Mouse (Mus musculus) kidney, adult 2 months (tissue): ENCODE data around the gene Whamm.

ENCODE experiments used
- CTCF ChIP-seq: fragments of 200-500 bp; conservative IDR thresholded peaks from 2 replicates; pipeline ENCODE4 v1.5.1; 2011; ENCODE audit warnings: low read depth, mild to moderate bottlenecking, control low read depth, low read length, moderate library complexity, mixed read lengths; ENCODE audit not compliant: insufficient read depth, insufficient read length
- POLR2A ChIP-seq: fragments of 200-500 bp; IDR thresholded peaks from one replicate; pipeline ENCODE4 v1.6.1; 2011; ENCODE audit warnings: low read depth, low read length, control low read depth

DNA sequence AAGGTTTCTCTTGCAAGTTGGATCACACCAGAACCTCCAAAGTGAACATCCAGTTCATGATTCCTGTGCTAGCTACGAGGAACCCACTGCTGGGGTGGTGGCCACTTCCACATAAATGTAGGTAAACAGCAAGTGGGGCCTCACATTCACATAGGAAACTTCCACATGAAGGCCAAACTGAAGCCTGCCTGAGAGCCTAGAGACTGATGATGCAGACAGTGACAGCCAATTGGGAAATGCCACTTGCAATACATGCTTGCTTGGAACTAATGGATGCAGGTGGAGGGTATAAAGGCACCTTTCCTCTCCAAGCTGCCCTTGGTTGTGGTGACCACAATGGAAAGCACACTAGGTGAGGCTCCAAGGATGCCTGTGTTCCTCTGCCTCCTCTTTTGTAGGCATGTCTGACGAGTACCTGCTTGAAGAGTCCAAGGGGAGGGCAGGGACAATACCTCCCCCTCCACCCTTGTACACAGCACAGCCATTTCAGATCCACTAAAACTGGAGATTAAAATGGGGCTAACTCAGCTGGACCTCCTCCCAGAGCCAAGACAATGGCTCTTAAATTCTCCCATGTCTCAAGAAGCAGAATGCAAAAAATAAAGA is 32.9 kb upstream of the Whamm start:
- TF ChIP-seq CTCF (no peak), POLR2A (no peak)
